Mouse (Mus musculus) midbrain, embryonic 11.5 days (tissue): Measurements from ENCODE around the gene Cep152. TPM values are rescaled to one million over a fixed set of nuclear protein-coding genes. Genes with fewer than 3 reads are reported as not detected.

Experiments used
- ATAC-seq: fragments of 200-750 bp; cut with Nextera tagmentation; 2 replicates; pipeline ENCODE4 v1.8.0; 2017; ENCODE audit warnings: moderate TSS enrichment, moderate library complexity; ENCODE audit not compliant: low FRiP score
- DNase-seq: peaks from one replicate; pipeline ENCODE4 v3.0.0; 2015; ENCODE audit warnings: low spot score; ENCODE audit errors: missing footprints
- H3K27ac ChIP-seq: fragments of 300-500 bp; sonication (generic); 2 replicates; pipeline ENCODE4 v1.5.1; 2014; ENCODE audit warnings: low read depth, low read length
- H3K27me3 ChIP-seq: fragments of 300-500 bp; sonication (generic); 2 replicates; pipeline ENCODE4 v1.6.1; 2014; ENCODE audit warnings: mild to moderate bottlenecking, low read length, moderate library complexity, mixed read lengths; ENCODE audit not compliant: control insufficient read depth, insufficient read depth
- H3K36me3 ChIP-seq: fragments of 300-500 bp; sonication (generic); 2 replicates; pipeline ENCODE4 v1.6.1; 2014; ENCODE audit warnings: mild to moderate bottlenecking, low read length, moderate library complexity, mixed read lengths; ENCODE audit not compliant: control insufficient read depth, insufficient read depth
- H3K4me1 ChIP-seq: fragments of 300-500 bp; sonication (generic); 2 replicates; pipeline ENCODE4 v1.6.1; 2014; ENCODE audit warnings: low read length; ENCODE audit not compliant: control insufficient read depth, insufficient read depth
- H3K4me2 ChIP-seq: fragments of 300-500 bp; sonication (generic); 2 replicates; pipeline ENCODE4 v1.6.1; 2014; ENCODE audit warnings: mild to moderate bottlenecking, moderate library complexity
- H3K4me3 ChIP-seq: fragments of 300-500 bp; sonication (generic); 2 replicates; pipeline ENCODE4 v1.5.1; 2014; ENCODE audit warnings: low read depth, low read length
- H3K9ac ChIP-seq: fragments of 300-500 bp; sonication (generic); 2 replicates; pipeline ENCODE4 v1.6.1; 2014; ENCODE audit warnings: low read length
- H3K9me3 ChIP-seq: fragments of 300-500 bp; sonication (generic); 2 replicates; pipeline ENCODE4 v1.6.1; 2016; ENCODE audit warnings: low read length; ENCODE audit not compliant: control insufficient read depth
- WGBS: fragments of 180-500 bp; shearing (Covaris S2); extraction: QIAGEN DNeasy Blood & Tissue Kit; methylation state at CpG from one replicate; pipeline ENCODE4 v1.1.7; 2014; 5-methylcytosine and 5-hydroxymethylcytosine counted together
- polyA plus RNA-seq: library from polyadenylated mRNA; unstranded; fragments of >200 nt; fragmentation: Nextera tagmentation; extraction: Ambion mirVana; gene quantifications from 2 replicates; pipeline ENCODE4 v1.2.1, GENCODE M21; 2014

Cep152 gene
- polyA plus RNA-seq, 1 experiment from 2014 or later, result 8.2 TPM

DNA sequence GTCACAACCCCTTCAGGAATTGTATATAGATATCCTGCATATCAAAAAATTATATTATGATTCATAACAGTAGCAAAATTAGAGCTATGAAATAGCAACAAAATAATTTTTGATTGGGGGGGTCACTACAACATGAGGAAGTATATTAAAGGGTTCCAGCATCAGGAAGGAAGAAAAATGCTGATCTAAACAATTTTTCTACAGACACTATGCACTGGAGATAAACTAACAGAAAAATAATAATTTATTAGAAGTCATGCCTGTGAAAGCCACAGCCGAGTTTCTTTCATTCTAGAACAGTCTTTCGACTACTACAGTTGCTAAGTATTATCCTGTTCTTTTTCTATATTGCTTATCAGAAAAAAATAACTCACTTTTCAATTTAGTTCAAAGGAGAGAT lies 99.4 kb downstream of the Cep152 start:
- no peak for ATAC-seq
- 90% methylated on average over 2 of the region's 2 CpGs for WGBS

DNA sequence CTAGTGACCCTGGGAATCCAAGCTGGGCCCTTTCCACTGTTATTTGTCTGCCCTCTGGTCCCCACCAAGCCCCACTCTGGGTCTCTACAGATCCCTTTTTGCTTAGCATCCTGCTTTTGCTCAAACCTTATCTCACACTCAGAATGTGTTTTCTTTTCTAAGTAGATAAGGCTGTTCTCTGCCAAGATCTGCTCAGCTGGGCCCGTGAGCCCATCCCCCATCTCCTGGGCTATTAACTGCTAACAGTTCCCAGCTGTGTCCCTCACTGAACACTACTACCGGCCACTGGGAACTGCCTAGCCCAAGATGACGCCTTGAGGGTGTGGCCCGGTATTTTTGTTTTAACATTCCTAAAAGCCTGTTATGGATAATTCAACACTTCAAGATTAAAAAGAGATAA lies 108.3 kb downstream of the Cep152 start:
- Histone ChIP-seq H3K4me2 (no peak overlapping the region), H3K4me3 (no peak overlapping the region), H3K9me3 (no peaks in the 10 kb centered on the region), H3K36me3 (no peaks in the 10 kb centered on the region), H3K27me3 (no peaks in the 10 kb centered on the region), H3K4me1 (no peaks in the 10 kb centered on the region), H3K27ac (no peak overlapping the region), H3K9ac (no peak overlapping the region)
- DNase-seq (peak; percentile 62), ATAC-seq (no peak)
- 51% methylated on average over 4 of the region's 4 CpGs for WGBS

More for the DNA sequence above, 99.4 kb downstream of the Cep152 start:
- H3K4me1 ChIP-seq, result no peaks in the 10 kb centered on the region
- H3K36me3 ChIP-seq, result no peaks in the 10 kb centered on the region
- H3K27ac ChIP-seq, result no peak overlapping the region
- no peak overlapping the region for H3K4me3 ChIP-seq
- no peak overlapping the region for H3K9ac ChIP-seq
- no peak overlapping the region for H3K4me2 ChIP-seq
- no peaks in the 10 kb centered on the region for H3K27me3 ChIP-seq
- DNase-seq, result no peak
- no peaks in the 10 kb centered on the region for H3K9me3 ChIP-seq

DNA sequence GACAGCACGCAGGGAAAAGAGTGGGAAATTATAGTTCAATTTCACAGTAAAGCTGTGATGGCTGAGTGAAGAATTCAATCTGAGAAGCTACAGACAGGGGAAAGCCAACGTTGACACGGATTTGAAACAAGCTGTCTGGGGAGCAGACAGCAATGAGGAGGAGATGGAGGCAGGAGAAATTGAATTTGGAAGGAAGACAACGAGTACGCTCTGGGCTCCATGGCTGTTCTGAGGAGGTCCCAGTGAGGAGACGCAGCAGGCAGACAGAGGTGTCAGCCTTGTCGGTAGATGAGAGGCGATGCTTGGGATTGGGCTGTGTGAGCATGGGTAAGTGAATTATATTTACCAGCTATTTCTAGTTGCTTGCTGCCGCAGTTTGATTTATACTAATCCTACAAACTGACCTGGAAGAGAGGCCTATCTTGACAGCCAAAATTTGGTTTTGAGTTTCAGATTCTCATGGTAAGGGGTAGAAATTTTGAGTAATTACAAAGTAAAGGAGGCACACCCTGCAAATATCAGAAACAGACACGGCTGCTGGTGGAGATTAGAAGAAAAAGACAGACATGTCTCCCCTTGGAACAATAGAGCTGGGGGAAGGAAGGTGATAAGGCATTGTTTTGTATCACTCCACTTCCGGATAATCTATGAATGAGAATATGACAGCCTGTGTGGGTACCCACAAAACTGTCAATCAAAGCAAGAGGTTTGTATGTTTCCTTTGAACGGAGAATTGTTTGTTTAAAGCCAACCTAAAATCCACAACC lies 109.4 kb downstream of the Cep152 start:
- DNase-seq (no peak), ATAC-seq (no peak)
- 76% methylated on average over 12 of the region's 12 CpGs for WGBS
- no peak overlapping the region for H3K27ac ChIP-seq
- H3K27me3 ChIP-seq, result no peaks in the 10 kb centered on the region
- H3K4me2 ChIP-seq, result no peak overlapping the region
- no peak overlapping the region for H3K4me3 ChIP-seq
- no peak overlapping the region for H3K9ac ChIP-seq
- H3K4me1 ChIP-seq, result no peaks in the 10 kb centered on the region
- no peaks in the 10 kb centered on the region for H3K36me3 ChIP-seq
- no peaks in the 10 kb centered on the region for H3K9me3 ChIP-seq

DNA sequence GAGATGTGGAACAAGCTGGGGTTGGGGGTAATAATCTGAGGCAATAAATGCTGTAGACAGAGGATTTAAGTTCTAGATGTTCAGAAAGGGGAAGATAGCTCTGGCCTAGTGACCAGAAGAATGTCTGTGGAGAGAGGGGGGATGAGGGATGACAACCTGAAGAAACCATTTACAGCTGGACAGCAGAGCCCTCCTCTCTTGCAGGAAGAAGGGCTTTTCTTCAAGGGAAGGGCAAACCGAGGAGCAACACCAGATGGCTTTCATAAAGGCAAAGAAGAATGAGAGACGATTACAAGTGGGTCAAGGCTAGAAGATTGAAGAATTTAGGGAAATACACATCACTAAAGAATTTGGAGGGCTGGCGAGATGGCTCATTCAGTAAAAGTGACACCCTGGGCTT lies 110.5 kb downstream of the Cep152 start:
- no peak for DNase-seq
- Histone ChIP-seq H3K27me3 (no peaks in the 10 kb centered on the region), H3K9ac (no peak overlapping the region), H3K36me3 (no peaks in the 10 kb centered on the region), H3K4me3 (no peak overlapping the region), H3K27ac (no peak overlapping the region), H3K4me2 (no peak overlapping the region), H3K4me1 (no peaks in the 10 kb centered on the region), H3K9me3 (no peaks in the 10 kb centered on the region)
- 68% methylated on average over 3 of the region's 3 CpGs for WGBS
- ATAC-seq, result no peak

Other genes starting within 250 kb of the Cep152 start
- gene Gm9913, start 120.0 kb downstream of the Cep152 start, polyA plus RNA-seq, result 0.22 TPM in 1 of 2 replicates, not detected in the other
- 9.0 and 9.1 TPM in 2 replicates for gene Fbn1, start 117.1 kb downstream of the Cep152 start, polyA plus RNA-seq
- 281 and 308 TPM in 2 replicates for gene Eid1, start 48.0 kb upstream of the Cep152 start, polyA plus RNA-seq
- gene Shc4, start 99.0 kb upstream of the Cep152 start, polyA plus RNA-seq, result 0.82 and 0.92 TPM in 2 replicates
- gene Secisbp2l, start 157.8 kb upstream of the Cep152 start, polyA plus RNA-seq, result 24.8 and 28.9 TPM in 2 replicates
- gene Galk2, start 234.0 kb upstream of the Cep152 start, polyA plus RNA-seq, result 26.9 and 33.9 TPM in 2 replicates
- gene Cops2, start 234.0 kb upstream of the Cep152 start, polyA plus RNA-seq, result 120 and 124 TPM in 2 replicates